Mouse (Mus musculus) liver, adult (tissue): ENCODE measurements around the gene Spp1.

Experiments
- GATA4 ChIP-seq: IDR thresholded peaks from 2 replicates; pipeline ENCODE4 v1.6.1; 2014; ENCODE audit warnings: mild to moderate bottlenecking, low read length; ENCODE audit not compliant: insufficient replicate concordance

The Spp1 gene

DNA sequence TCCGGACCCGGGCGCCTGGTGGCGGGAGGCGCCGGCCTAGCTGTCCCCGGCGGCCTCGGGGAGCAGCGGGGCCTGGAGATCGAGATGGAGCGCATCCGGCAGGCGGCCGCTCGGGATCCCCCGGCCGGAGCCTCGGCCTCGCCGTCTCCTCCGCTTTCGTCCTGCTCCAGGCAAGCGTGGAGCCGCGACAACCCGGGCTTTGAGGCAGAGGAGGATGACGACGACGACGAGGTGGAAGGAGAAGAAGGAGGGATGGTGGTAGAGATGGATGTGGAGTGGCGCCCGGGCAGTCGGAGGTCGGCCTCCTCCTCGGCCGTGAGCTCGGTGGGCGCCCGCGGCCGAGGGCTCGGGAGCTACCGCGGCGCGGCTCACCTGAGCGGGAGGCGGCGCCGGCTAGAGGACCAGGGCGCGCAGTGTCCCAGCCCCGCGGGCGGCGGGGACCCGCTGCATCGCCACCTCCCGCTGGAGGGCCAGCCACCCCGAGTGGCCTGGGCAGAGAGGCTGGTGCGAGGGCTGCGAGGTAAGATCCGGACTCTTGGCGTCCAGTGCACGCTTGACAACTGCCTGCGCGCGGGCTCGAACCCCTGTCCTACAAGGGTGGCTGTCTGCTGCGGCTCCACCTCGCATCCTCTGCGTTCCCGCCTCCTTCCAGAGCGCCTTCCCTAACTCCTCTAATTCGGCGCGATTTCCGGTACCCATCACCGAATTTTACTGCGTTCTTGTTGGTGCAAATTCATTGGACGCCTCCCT is 25.0 kb downstream of the Spp1 start:
- TF ChIP-seq GATA4: no peak

DNA sequence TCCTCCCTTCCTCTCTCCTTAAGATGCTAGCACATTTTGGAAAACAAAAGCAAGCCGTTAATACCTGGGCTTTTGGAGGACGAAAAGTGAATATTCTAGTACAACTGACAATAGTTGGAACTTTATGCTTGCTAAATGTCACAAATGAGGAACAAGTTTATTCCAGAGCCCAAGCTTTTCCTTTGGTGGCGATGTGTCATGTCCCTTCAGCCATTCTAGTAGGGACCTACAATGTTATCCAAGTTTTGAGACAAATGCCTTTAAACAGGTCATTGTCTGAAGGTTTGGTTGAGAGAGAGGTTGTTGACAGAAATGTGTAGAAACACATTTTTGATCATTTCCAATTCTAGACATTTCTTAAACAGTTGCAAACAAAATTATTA is 25.5 kb downstream of the Spp1 start:
- TF ChIP-seq GATA4: no peak

DNA sequence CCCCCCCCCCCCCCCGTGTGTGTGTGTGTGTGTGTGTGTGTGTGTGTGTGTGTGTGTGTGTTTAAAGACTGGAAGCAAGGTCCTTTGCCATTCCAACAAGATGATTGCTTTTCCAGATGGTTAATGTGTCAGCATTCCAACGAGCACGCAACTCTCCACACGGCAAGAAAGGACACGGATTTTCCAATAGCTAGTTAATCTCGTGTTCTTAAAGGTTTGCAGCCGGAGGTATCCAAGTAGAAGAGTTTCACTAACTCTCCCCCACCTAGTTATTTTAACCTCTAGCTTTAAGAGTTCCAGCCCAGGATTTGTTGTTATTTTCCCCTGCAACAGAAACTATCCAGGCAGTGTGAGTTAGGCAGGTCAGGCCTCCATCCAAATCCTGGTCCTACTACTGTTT is 25.9 kb downstream of the Spp1 start:
- no peak for TF ChIP-seq GATA4

GRCm38 (mm10) chr5:104465279-104465678 is 30.4 kb downstream of the Spp1 start:
- TF ChIP-seq GATA4: no peak

DNA sequence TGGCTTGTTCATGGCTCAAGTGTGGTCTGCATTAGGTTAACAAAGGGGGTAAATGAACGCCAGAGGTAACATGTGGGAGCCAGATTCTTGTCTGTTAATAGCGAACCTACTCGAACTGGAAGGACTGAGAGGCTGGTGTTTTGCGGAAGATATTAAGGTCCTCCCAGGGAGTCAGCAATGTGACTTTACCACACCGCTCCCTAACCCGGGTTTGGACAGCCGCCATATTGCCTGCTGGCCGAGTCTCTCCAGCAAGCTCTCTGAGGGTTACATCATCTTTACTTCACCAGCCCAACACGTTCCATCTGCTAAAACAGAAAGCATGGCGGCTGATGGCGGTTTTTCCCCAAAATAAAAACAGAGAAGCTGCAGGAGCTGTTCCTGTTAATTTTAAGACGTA is 30.8 kb downstream of the Spp1 start:
- TF ChIP-seq GATA4: no peak

GRCm38 (mm10) chr5:104466816-104467215 is 31.9 kb downstream of the Spp1 start:
- no peak for TF ChIP-seq GATA4

GRCm38 (mm10) chr5:104468586-104468985 is 33.7 kb downstream of the Spp1 start:
- TF ChIP-seq GATA4: no peak

- no peak for TF ChIP-seq GATA4
Measured at GRCm38 (mm10) chr5:104470981-104471391, 36.1 kb downstream of the Spp1 start.

DNA sequence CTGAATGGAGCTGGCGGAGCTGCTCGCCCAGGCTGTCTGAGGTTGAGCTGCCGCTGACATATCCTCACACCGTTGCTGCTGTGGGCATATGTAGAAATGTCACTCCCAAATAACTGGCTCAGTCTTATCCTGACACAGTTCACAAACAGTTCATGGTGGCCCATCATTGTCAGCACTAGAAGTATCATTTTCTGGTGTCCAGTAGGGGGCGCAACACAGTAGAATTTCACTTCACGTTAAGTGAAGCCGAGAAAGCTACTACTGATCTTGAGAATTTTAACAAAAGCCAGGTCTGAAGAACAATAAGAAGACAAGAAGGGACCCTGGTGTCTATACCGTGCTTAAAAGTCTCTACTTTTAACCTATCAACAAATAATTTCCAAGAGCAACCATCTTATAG is 37.5 kb downstream of the Spp1 start:
- TF ChIP-seq GATA4: no peak

DNA sequence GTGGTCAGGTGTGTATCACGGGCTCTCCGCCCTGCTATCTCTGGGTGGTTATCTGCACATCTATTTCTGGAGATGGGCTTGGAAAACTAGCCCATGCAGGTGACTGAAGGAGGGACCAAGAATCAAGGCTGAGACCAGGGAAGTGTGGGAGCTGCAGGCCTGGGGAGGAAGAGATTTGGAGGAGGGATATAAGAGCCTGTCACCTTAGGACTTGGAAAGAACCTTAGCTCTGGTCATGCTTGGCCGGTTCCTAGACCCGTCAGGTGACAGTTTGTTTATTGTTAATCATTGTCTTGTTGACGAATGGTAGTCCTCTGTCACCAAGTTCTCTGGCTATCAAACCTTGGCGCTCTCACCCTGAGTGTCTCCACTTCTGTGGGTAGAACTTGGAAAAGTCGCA is 45.4 kb downstream of the Spp1 start:
- TF ChIP-seq GATA4: no peak

GRCm38 (mm10) chr5:104482856-104483255 is 47.9 kb downstream of the Spp1 start:
- TF ChIP-seq GATA4: no peak
